8 mouse cellular contexts compared by ENCODE assay signal in genomic region chr2:172934891-172935740, GRCm38 (mm10). TPM values are rescaled to one million over a fixed set of nuclear protein-coding genes. Genes with fewer than 3 reads are reported as not detected.
DNase-seq lines count a peak whose midpoint lies in the region; ATAC-seq and TF ChIP-seq lines count a peak whose summit lies in the region.

No protein-coding gene starts in this region.

- no peaks in the 10 kb centered on the region for H3K9me3 ChIP-seq in heart, embryonic 15.5 days (replicated peaks)
- no peaks in the 10 kb centered on the region for H3K9me3 ChIP-seq in embryonic facial prominence, embryonic 11.5 days (replicated peaks; ENCODE audit: control insufficient read depth, low read length)
- no peaks in the 10 kb centered on the region for H3K9me3 ChIP-seq in intestine, postnatal 0 days (ENCODE audit: control insufficient read depth)
- H3K9me3 ChIP-seq in neural tube, embryonic 13.5 days: no peaks in the 10 kb centered on the region

- H3K36me3 ChIP-seq in heart, embryonic 15.5 days: no peaks in the 10 kb centered on the region
- H3K36me3 ChIP-seq in embryonic facial prominence, embryonic 11.5 days (replicated peaks; ENCODE audit: control insufficient read depth, insufficient read depth, low read depth, low read length): no peaks in the 10 kb centered on the region
- H3K36me3 ChIP-seq in intestine, postnatal 0 days (ENCODE audit: control insufficient read depth, insufficient read depth): 0 out of 2 replicates have a peak, but pooled peaks cover 2% of the 10 kb centered on the region
- no peaks in the 10 kb centered on the region for H3K36me3 ChIP-seq in neural tube, embryonic 13.5 days

- no peak for DNase-seq in heart, postnatal 36 days
- peak; percentile 78 for DNase-seq in embryonic facial prominence, embryonic 11.5 days (ENCODE audit: low spot score)
- DNase-seq in layer of hippocampus, adult 2 months (ENCODE audit: low spot score in 2 of 2): no peak
- no peak for DNase-seq in lung, postnatal 10 days
- no peak for DNase-seq in lung, postnatal 25 days (ENCODE audit: low spot score)

- peak overlapping the region; percentile 94 for H3K27ac ChIP-seq in heart, embryonic 15.5 days
- peak overlapping the region; percentile 44 for H3K27ac ChIP-seq in embryonic facial prominence, embryonic 11.5 days (replicated peaks; ENCODE audit: low read depth, low read length)
- H3K27ac ChIP-seq in intestine, postnatal 0 days (ENCODE audit: low read depth, low read length): no peak overlapping the region
- H3K27ac ChIP-seq in neural tube, embryonic 13.5 days (replicated peaks): peak overlapping the region; percentile 72
- no peak overlapping the region for H3K27ac ChIP-seq in layer of hippocampus, adult 2 months

- H3K4me3 ChIP-seq in heart, embryonic 15.5 days: peak overlapping the region; percentile 32
- H3K4me3 ChIP-seq in embryonic facial prominence, embryonic 11.5 days (ENCODE audit: low read depth, low read length): peak overlapping the region; percentile 17
- H3K4me3 ChIP-seq in intestine, postnatal 0 days (ENCODE audit: low read depth, low read length): no peak overlapping the region
- no peak overlapping the region for H3K4me3 ChIP-seq in neural tube, embryonic 13.5 days
- no peak overlapping the region for H3K4me3 ChIP-seq in layer of hippocampus, adult 2 months

- intact Hi-C loops in heart, postnatal 36 days (cut with DNase I): loop anchor here (5.0 kb wide), 1 partner anchor 83 kb away; no protein-coding TSS in a partner anchor

- H3K4me1 ChIP-seq in heart, embryonic 15.5 days (replicated peaks): peaks cover 75% of the 10 kb centered on the region
- H3K4me1 ChIP-seq in embryonic facial prominence, embryonic 11.5 days (ENCODE audit: control insufficient read depth, insufficient read depth, low read length): peaks cover 24% of the 10 kb centered on the region
- peaks cover 6% of the 10 kb centered on the region; the same call in 1 of the 2 replicates for H3K4me1 ChIP-seq in intestine, postnatal 0 days (replicated peaks; ENCODE audit: control insufficient read depth, insufficient read depth, low read length)
- peaks cover 76% of the 10 kb centered on the region for H3K4me1 ChIP-seq in neural tube, embryonic 13.5 days (replicated peaks)

- 10% methylated on average over 30 of the region's 30 CpGs for WGBS in heart, embryonic 15.5 days
- WGBS in embryonic facial prominence, embryonic 11.5 days: 3% methylated on average over 30 of the region's 30 CpGs
- 25% methylated on average over 30 of the region's 30 CpGs for WGBS in intestine, postnatal 0 days
- 4% methylated on average over 30 of the region's 30 CpGs for WGBS in neural tube, embryonic 13.5 days

- peak overlapping the region; percentile 86 for H3K4me2 ChIP-seq in heart, embryonic 15.5 days
- H3K4me2 ChIP-seq in embryonic facial prominence, embryonic 11.5 days (ENCODE audit: low read depth, low read length): peak overlapping the region; percentile 49
- H3K4me2 ChIP-seq in intestine, postnatal 0 days (replicated peaks; ENCODE audit: low read depth): peak overlapping the region; percentile 52
- H3K4me2 ChIP-seq in neural tube, embryonic 13.5 days: peak overlapping the region; percentile 53

- no peak for TF ChIP-seq CTCF in intestine, postnatal 0 days (IDR thresholded peaks at IDR 0.05; ENCODE audit: low read depth)
- no peak for TF ChIP-seq CTCF in layer of hippocampus, adult 2 months (conservative IDR thresholded peaks at IDR 0.05)

- peaks cover 33% of the 10 kb centered on the region for H3K27me3 ChIP-seq in heart, embryonic 15.5 days
- peaks cover 6% of the 10 kb centered on the region; the same call in 1 of the 2 replicates for H3K27me3 ChIP-seq in embryonic facial prominence, embryonic 11.5 days (ENCODE audit: control insufficient read depth, insufficient read depth, low read length)
- no peaks in the 10 kb centered on the region for H3K27me3 ChIP-seq in intestine, postnatal 0 days (replicated peaks; ENCODE audit: control insufficient read depth, insufficient read depth, low read length)
- H3K27me3 ChIP-seq in neural tube, embryonic 13.5 days: peaks cover 67% of the 10 kb centered on the region

- peak overlapping the region; percentile 55 for H3K9ac ChIP-seq in heart, embryonic 15.5 days
- peak overlapping the region; percentile 29 for H3K9ac ChIP-seq in embryonic facial prominence, embryonic 11.5 days (replicated peaks; ENCODE audit: low read length)
- H3K9ac ChIP-seq in intestine, postnatal 0 days (ENCODE audit: low read depth, low read length): 0 out of 2 replicates have a peak overlapping the region, but pooled peaks have one; percentile 17
- H3K9ac ChIP-seq in neural tube, embryonic 13.5 days: peak overlapping the region; percentile 48; the same call in 1 of the 2 replicates

- ATAC-seq in heart, embryonic 15.5 days (replicated peaks; ENCODE audit: insufficient number of reproducible peaks, insufficient read depth, low FRiP score, low read depth): no peak
- no peak; the same call in 1 of the 2 replicates for ATAC-seq in embryonic facial prominence, embryonic 11.5 days (replicated peaks; ENCODE audit: insufficient number of reproducible peaks, low FRiP score, low TSS enrichment, low read depth)
- ATAC-seq in intestine, postnatal 0 days: no peak
- ATAC-seq in neural tube, embryonic 13.5 days (ENCODE audit: low read depth): peak; percentile 47

RNA-seq across cellular contexts. Expression of gene Bmp7, which starts 5.0 kb away (rescaled TPM):
- 31.3 and 35.1 TPM in 2 replicates for polyA plus RNA-seq in heart, embryonic 15.5 days (2015; fragmentation: Nextera tagmentation; extraction: Ambion mirVana)
- total RNA-seq in heart, postnatal 36 days (2021): 1 to 10 TPM; 1.1 to 1.2 TPM
- polyA plus RNA-seq in embryonic facial prominence, embryonic 11.5 days (2014; fragmentation: Nextera tagmentation; extraction: Ambion mirVana): 26.2 and 26.6 TPM in 2 replicates
- polyA plus RNA-seq in intestine, postnatal 0 days (2015; fragmentation: Nextera tagmentation; extraction: Ambion mirVana): 37.6 and 41.1 TPM in 2 replicates
- polyA plus RNA-seq in neural tube, embryonic 13.5 days (2015; fragmentation: Nextera tagmentation; extraction: Ambion mirVana): 15.1 and 16.9 TPM in 2 replicates
- 1 to 10 TPM; 4.2 to 5.7 TPM for total RNA-seq in layer of hippocampus, adult 2 months (2021)

RNA-seq across cellular contexts. Expression of gene Spo11, which starts 42.4 kb away (rescaled TPM):
- polyA plus RNA-seq in heart, embryonic 15.5 days (2015; fragmentation: Nextera tagmentation; extraction: Ambion mirVana): 0.74 TPM in 1 of 2 replicates, not detected in the other
- not detected for total RNA-seq in heart, postnatal 36 days (2021)
- polyA plus RNA-seq in embryonic facial prominence, embryonic 11.5 days (2014; fragmentation: Nextera tagmentation; extraction: Ambion mirVana): 0.94 and 1.4 TPM in 2 replicates
- 0.04 TPM in 1 of 2 replicates, not detected in the other for polyA plus RNA-seq in intestine, postnatal 0 days (2015; fragmentation: Nextera tagmentation; extraction: Ambion mirVana)
- 0.43 and 0.48 TPM in 2 replicates for polyA plus RNA-seq in neural tube, embryonic 13.5 days (2015; fragmentation: Nextera tagmentation; extraction: Ambion mirVana)
- under 1 TPM in 1 of 2 experiments, not detected in 1; 0.29 TPM for total RNA-seq in layer of hippocampus, adult 2 months (2021)

Comparison
In these comparisons a context has a peak if more than half of its experiments do, and no peak if none do; other contexts are left out.
1. H3K27ac ChIP-seq: peak in heart, embryonic 15.5 days (single experiment), embryonic facial prominence, embryonic 11.5 days (single experiment) and neural tube, embryonic 13.5 days (single experiment); none in intestine, postnatal 0 days (single experiment) and layer of hippocampus, adult 2 months (single experiment).
2. H3K4me3 ChIP-seq: peak in heart, embryonic 15.5 days (single experiment) and embryonic facial prominence, embryonic 11.5 days (single experiment); none in intestine, postnatal 0 days (single experiment), neural tube, embryonic 13.5 days (single experiment) and layer of hippocampus, adult 2 months (single experiment).
3. Peak in every context shown above with its lines, with median percentiles within 50 percentile points of each other: H3K4me2 ChIP-seq and H3K9ac ChIP-seq.